Mouse (Mus musculus): ENCODE results near the gene Xab2.

DNA sequence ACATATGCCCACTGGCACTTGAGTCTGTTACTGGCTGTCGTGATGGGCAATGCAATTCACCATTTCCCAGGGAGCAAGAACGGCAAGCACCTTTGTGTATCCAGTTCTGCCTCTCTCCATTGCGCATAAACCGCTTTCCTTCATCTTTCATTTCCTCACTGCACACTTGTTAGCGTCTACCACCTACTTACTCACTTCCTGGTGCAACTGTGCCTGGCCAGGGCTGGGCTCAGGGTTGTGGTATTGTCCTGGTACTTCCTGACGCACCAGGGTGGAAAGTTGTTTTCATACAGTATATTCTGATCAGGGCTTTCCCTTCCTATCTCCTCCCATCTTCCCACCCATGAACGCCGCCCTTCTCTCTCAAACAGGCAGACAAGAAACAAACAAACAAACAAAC is 39.8 kb upstream of the Xab2 start:
- TF ChIP-seq POLR2A (IDR thresholded peaks at IDR 0.05; ENCODE audit: low read depth, low read length) (no peak), CTCF (IDR thresholded peaks at IDR 0.05; ENCODE audit: extremely low read depth, insufficient read length, insufficient replicate concordance, low read depth, low read length) (no peak)

All from small intestine, adult 2 months (tissue).